Mouse (Mus musculus) layer of hippocampus, adult 11-12 months (tissue): ENCODE measurements around the gene Hist1h4c.
A peak's percentile ranks its signal among the peaks of the same experiment; 100 is the strongest.
"Not testable (repeated sequence)": the region's sequence is repeated elsewhere in the genome, so short reads cannot be mapped to it uniquely, and the experiment has no call there.

Experiments
- DNase-seq: peaks from one replicate; pipeline ENCODE4 v3.0.0; 2022; ENCODE audit warnings: low spot score

Gene Hist1h4c

GRCm38 (mm10) chr13:23729192-23729525 lies 30.9 kb upstream of the Hist1h4c start:
- no peak for DNase-seq

DNA sequence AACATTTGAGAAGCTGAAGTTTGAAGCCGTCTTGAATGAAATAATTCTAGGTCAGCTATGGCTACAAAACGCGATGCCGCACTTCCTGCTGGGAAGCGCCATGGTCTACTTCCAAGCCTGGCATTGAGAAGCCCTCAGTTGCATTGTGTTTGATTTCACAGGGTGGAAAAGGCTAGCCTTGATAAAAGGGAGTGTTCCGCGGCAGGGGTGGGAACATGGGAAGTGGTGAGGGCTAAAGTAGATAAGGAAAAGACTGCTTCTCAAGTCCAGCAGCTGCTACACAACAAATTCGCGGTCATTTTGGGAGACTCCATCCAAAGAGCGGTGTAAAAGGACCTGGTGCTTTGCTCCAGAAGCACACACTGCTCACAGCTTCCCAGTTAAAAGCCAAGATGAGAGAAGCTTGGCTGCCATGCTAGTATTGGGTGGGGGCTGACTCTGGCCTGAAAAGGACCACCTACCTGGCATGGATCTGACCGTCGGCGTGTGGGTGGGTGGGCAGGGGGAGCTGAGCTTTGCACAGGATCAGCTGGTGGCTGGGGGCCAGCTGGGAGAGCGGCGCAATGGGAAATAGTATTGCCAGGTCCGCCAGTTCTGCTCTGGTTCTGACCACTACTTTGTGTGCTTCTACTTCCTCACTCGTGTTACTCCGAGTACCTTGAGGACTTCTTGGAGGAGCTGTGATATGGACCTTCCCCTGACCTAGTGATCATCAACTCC lies 30.4 kb upstream of the Hist1h4c start:
- DNase-seq: no peak

- no peak for DNase-seq
These were observed 27.0 kb upstream of the Hist1h4c start for GRCm38 (mm10) chr13:23725213-23725612.

- DNase-seq: no peak
These were observed 26.0 kb upstream of the Hist1h4c start for GRCm38 (mm10) chr13:23724239-23724638.

GRCm38 (mm10) chr13:23717593-23718245 lies 19.5 kb upstream of the Hist1h4c start:
- not testable (repeated sequence) for DNase-seq

DNA sequence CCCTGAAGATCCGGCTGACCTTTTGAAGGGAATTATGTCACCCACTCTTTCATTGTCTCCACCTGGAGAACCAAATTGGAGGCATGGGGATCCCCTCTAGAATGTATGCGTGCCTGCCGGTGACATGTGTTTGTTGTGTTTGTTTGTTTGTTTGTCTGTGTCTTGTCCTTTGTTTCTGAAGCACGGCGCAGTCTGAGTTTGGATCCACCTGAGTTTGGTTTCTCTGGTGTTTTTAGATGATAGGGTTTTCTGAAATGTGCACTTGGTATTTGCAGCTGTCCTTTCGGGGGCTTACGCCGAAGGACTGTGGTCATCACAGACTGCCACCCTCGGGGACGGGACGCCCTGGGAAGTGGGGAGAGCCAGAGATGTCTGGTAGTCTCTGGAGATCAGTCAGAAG lies 18.9 kb upstream of the Hist1h4c start:
- no peak for DNase-seq

DNA sequence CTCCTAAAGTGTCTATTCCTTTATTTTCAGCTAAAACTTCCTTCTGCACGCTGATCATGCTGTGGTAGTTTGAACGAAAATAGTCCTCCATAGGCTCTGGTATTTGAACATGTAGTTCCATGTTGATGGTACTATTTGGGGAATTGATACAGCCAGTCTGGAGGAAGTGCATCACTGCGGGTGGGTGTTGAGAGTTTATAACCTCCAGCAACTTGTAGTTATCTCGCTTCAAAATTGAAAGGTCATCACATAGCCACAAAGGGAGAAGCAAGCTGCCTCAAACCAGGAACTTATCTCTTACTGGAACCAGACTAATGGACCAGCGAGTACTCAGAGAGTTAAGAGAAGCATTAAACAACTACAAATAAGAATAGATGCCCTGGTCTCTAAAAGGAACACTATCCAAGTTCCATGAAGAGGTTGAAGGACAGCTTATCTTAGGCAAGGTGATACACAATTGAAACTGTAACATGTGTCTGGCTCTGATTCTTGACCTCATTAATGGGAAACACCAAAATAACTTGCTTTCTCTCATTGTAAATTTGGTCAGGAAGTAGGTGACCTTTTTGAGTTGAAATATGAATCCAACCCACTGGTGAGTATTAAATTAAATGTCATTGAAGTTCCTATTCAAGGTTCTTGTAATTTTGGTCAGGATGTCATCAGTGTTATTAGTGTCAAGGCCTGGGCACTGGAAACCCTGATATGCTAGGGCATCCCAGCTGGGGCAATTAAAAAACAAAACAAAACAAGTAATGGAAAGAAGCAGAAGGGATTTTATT lies 18.2 kb upstream of the Hist1h4c start:
- no peak for DNase-seq

GRCm38 (mm10) chr13:23710374-23711089 lies 12.3 kb upstream of the Hist1h4c start, which contains the start of gene Hfe:
Gene Hfe (minus strand): TSS chr13:23710854.
- DNase-seq: no peak

DNA sequence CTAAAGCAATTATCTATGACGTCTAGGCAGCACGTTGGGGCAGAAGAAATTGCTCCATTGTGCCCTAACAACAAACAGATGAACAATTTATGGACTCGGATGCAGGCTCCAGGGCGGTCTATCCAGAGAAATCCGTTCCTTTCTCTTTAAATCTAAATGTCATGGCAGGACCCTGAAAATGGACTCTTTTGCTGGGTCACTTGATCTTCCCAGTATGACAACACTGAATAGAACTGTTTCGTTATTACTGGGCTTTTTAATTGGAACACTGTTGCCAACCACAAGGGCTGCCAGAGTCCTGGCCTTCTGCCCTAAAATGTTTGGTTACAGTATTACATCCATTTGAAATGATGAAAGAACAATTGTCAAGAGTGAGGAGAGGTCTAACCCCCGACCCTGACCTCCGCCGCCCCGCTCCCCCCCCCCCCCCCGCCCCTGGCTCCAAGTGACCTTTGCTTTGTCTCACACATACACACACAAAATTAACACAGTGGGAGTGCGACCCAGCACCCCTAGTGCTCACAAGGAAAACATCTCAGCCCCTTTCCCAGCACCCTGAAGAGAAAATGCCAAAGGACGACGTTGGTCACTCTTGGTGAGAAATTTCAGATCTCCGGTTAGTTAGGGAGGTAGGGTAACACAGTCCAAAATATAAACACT lies 11.6 kb upstream of the Hist1h4c start:
- DNase-seq: no peak

GRCm38 (mm10) chr13:23708654-23709053 lies 10.4 kb upstream of the Hist1h4c start:
- DNase-seq: no peak

- DNase-seq: no peak
These were observed 9.8 kb upstream of the Hist1h4c start for GRCm38 (mm10) chr13:23708041-23708440.

DNA sequence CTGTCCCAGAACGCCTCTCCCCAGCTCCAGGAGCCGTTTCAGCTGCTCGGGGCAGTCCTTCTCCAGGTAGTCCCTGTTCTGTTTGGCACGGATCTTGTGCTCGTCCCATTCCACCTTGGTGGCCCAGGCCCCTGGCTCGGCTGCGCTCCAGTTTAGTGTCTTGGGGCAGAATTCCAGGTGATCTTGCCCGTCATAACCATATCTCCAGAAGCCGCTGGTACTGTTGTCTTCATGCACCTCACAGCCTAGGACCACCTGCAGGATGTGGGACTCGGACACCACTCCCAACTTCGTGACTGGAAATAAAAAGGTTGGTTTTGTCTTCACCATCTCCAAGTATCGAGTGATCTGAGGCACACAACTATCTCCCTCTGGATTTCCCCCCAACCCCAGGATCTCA lies 8.5 kb upstream of the Hist1h4c start:
- no peak for DNase-seq

DNA sequence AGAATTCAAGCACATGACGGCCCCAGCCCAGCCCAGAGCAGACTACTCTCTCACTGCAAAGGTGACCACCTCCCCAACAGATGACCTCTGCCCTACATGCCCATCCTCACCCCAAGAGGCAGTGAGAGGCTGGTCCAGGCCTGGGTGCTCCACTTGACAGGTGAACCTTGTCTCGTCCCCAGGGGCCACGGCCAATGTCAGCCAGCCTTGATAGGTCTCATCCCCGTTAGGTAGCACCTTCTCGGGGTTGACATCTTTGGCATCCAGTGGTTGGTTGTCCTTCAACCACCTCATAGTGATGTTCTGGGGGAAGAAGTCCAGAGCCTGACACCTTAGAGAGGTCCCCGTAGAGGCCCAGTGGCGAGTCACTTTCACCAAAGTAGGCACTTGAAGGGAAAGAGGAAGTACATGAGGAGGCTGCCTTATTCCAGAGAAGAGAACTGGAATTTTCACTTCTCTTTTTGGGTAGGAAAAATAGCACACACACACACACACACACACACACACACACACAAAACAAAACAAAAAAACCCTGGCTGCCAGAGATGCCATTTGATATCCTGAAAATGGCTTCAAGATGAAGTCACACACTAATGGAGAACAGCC lies 7.6 kb upstream of the Hist1h4c start:
- DNase-seq: no peak

DNA sequence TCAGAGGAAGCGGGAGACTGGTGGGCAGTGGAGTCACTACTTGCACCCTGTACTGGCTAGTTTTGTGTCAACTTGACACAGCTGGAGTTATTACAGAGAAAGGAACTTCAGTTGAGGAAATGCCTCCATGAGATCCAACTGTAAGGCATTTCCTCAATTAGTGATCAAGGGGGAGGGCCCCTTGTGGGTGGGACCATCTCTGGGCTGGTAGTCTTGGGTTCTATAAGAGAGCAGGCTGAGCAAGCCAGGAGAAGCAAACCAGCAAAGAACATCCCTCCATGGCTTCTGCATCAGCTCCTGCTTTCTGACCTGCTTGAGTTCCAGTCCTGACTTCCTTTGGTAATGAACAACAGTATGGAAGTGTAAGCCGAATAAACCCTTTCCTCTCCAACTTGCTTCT lies 4.5 kb upstream of the Hist1h4c start:
- not testable (repeated sequence) for DNase-seq

GRCm38 (mm10) chr13:23702220-23702619 lies 4.0 kb upstream of the Hist1h4c start:
- DNase-seq: no peak

DNA sequence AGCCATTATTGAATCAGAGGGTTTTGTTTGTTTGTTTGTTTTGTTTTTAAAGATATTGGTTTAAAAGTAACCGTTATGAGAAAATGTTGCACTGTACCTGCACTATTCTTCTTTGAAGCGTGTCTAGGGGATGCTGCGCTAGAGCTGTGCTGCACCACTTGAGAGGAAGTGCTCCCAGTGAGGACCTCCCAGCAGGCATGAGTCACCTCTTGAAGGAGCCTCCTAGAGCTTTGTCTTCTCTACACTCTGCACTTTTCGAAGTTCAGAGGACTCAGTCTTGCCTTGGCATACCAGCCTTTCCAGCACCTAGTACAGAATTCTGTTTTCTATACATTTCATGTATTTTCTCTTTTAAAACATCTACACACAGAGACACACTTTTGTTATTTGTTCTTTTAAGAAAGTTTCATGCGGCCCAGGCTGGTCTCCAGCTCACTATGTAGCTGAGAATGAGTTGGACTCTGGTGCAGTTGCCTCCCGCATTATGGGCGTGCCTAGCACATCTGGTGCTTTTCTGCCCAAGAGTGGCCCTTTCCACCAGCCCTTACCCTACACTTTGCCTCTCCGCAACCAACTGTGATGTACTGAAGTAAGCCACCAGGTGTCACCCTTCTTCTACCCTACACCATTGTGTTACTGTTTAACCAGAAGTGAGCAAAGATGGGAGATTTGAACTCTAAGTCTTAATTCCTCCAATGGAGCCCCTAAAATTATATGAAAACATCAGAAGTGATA lies 2.7 kb upstream of the Hist1h4c start:
- DNase-seq: peak; percentile 86

- no peak for DNase-seq
These were observed 1.5 kb upstream of the Hist1h4c start for GRCm38 (mm10) chr13:23699767-23700166.

DNA sequence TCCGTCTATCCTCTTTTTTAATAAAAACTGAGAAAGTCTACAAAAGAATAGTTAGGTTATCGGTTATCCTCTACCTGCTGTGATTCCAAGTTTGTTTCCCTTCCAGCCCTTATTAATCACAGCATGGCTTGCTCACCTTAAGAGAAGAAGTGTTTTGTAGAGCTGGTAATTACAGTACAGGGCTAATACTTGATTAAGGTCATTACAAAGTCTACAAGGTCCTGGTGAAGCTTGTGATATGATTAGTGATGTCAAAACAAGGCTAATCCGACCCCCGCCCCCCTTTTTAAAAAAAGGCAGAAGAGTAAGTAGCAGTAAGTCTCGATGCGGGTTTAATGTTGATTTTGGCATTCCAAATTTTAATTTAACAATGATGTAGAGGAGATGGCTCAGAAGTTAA lies 742 bp upstream of the Hist1h4c start:
- DNase-seq: peak; percentile 4

GRCm38 (mm10) chr13:23697491-23698299 lies 559 bp downstream of the Hist1h4c start:
- DNase-seq: no peak

DNA sequence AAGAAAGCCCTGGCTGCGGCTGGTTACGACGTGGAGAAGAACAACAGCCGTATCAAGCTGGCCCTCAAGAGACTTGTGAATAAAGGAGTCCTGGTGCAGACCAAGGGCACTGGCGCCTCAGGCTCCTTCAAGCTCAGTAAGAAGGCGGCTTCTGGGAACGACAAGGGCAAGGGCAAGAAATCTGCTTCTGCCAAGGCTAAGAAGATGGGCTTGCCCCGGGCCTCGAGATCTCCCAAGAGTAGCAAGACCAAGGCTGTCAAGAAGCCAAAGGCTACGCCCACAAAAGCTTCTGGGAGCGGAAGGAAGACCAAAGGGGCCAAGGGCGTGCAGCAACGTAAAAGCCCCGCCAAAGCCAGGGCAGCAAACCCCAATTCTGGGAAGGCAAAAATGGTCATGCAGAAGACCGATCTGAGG lies 2.2 kb downstream of the Hist1h4c start:
- DNase-seq: no peak
